Mouse (Mus musculus) testis, adult 2 months (tissue): ENCODE measurements around the gene Sec24c. TPM values are rescaled to one million over a fixed set of nuclear protein-coding genes. Genes with fewer than 3 reads are reported as not detected.
"Not testable (repeated sequence)": the region's sequence is repeated elsewhere in the genome, so short reads cannot be mapped to it uniquely, and the experiment has no call there.

Experiments
- H3K27ac ChIP-seq: fragments of 200-500 bp; 2 replicates; pipeline ENCODE4 v1.5.1; 2012; ENCODE audit warnings: low read depth, low read length; ENCODE audit not compliant: control insufficient read depth, insufficient read depth
- H3K27me3 ChIP-seq: fragments of 200-500 bp; 2 replicates; pipeline ENCODE4 v1.6.1; 2012; ENCODE audit warnings: mild to moderate bottlenecking, low read length, moderate library complexity; ENCODE audit not compliant: control insufficient read depth, insufficient read depth
- H3K36me3 ChIP-seq: fragments of 200-500 bp; 2 replicates; pipeline ENCODE4 v1.6.1; 2012; ENCODE audit warnings: mild to moderate bottlenecking, low read length; ENCODE audit not compliant: control insufficient read depth, insufficient read depth
- H3K4me1 ChIP-seq: fragments of 200-500 bp; 2 replicates; pipeline ENCODE4 v1.6.1; 2012; ENCODE audit warnings: low read length; ENCODE audit not compliant: control insufficient read depth, insufficient read depth
- H3K4me3 ChIP-seq: fragments of 200-500 bp; 2 replicates; pipeline ENCODE4 v1.5.1; 2012; ENCODE audit warnings: low read depth, mild to moderate bottlenecking, low read length, moderate library complexity, mixed read lengths; ENCODE audit not compliant: control insufficient read depth
- CTCF ChIP-seq: fragments of 200-500 bp; IDR thresholded peaks from 2 replicates; pipeline ENCODE4 v1.5.1; 2012; ENCODE audit warnings: low read depth, mild to moderate bottlenecking, inconsistent platforms, low read length, moderate library complexity; ENCODE audit not compliant: control insufficient read depth, insufficient read depth, insufficient replicate concordance
- POLR2A ChIP-seq: fragments of 200-500 bp; IDR thresholded peaks from 2 replicates; pipeline ENCODE4 v1.6.1; 2012; ENCODE audit warnings: low read depth, mild to moderate bottlenecking, inconsistent platforms, low read length, moderate library complexity; ENCODE audit not compliant: control insufficient read depth
- polyA plus RNA-seq: library from polyadenylated mRNA; depleted of rRNA; stranded (reverse); fragments of >200 nt; gene quantifications from 2 replicates; pipeline ENCODE4 v1.2.3, GENCODE M21; 2012

Gene Sec24c
- polyA plus RNA-seq, 1 experiment: 80.7 TPM

- peak overlapping the region; percentile 80 for H3K27ac ChIP-seq
- TF ChIP-seq CTCF: no peak
- no peaks in the 10 kb centered on the region; the same call in 1 of the 2 replicates for H3K4me1 ChIP-seq
- no peaks in the 10 kb centered on the region for H3K27me3 ChIP-seq
- no peaks in the 10 kb centered on the region for H3K36me3 ChIP-seq
- H3K4me3 ChIP-seq: peak overlapping the region; percentile 91
Observed at GRCm38 (mm10) chr14:20702096-20702740, 28.1 kb downstream of the Sec24c start.

GRCm38 (mm10) chr14:20702741-20703381 is 28.8 kb downstream of the Sec24c start, which contains the start of gene Chchd1:
Gene Chchd1, plus strand, starts transcription at chr14:20703006.
- no peaks in the 10 kb centered on the region; the same call in 1 of the 2 replicates for H3K4me1 ChIP-seq

GRCm38 (mm10) chr14:20703461-20703860 is 29.4 kb downstream of the Sec24c start:
- H3K36me3 ChIP-seq, H3K4me1 ChIP-seq, H3K27me3 ChIP-seq: not testable (repeated sequence)
- H3K4me3 ChIP-seq: peak overlapping the region; percentile 91
- peak overlapping the region; percentile 75; the same call in 1 of the 2 replicates for H3K27ac ChIP-seq

More at GRCm38 (mm10) chr14:20702741-20703381, 28.8 kb downstream of the Sec24c start, which contains the start of gene Chchd1:
- Histone ChIP-seq H3K27me3 (no peaks in the 10 kb centered on the region), H3K27ac (peak within 1 kb of the TSS; percentile 80), H3K36me3 (no peaks in the 10 kb centered on the region), H3K4me3 (peak within 1 kb of the TSS; percentile 91)
- peak; percentile 96 for TF ChIP-seq POLR2A
- no peak for TF ChIP-seq CTCF

GRCm38 (mm10) chr14:20707201-20708190 is 33.4 kb downstream of the Sec24c start, which contains the start of gene Zswim8:
Gene Zswim8, plus strand, starts transcription at chr14:20707552.
- peak within 1 kb of the TSS; percentile 94 for H3K4me3 ChIP-seq
- peak within 1 kb of the TSS; percentile 93 for H3K27ac ChIP-seq
- peak; percentile 69 for TF ChIP-seq POLR2A
- peak; percentile 11; the same call in 1 of the 2 replicates for TF ChIP-seq CTCF
- H3K36me3 ChIP-seq: no peaks in the 10 kb centered on the region; the same call in none of the 2 replicates
- H3K27me3 ChIP-seq: no peaks in the 10 kb centered on the region
- H3K4me1 ChIP-seq: peaks cover 3% of the 10 kb centered on the region

GRCm38 (mm10) chr14:20708239-20708638 is 34.1 kb downstream of the Sec24c start:
- Histone ChIP-seq H3K4me1 (peaks cover 3% of the 10 kb centered on the region), H3K36me3 (no peaks in the 10 kb centered on the region; the same call in none of the 2 replicates), H3K27ac (peak overlapping the region; percentile 93), H3K4me3 (peak overlapping the region; percentile 94), H3K27me3 (no peaks in the 10 kb centered on the region)
- TF ChIP-seq POLR2A (no peak), CTCF (no peak)

GRCm38 (mm10) chr14:20713832-20714231 is 39.7 kb downstream of the Sec24c start:
- no peak for TF ChIP-seq POLR2A
- no peak for TF ChIP-seq CTCF
- Histone ChIP-seq H3K27me3 (no peaks in the 10 kb centered on the region), H3K4me3 (no peak overlapping the region), H3K27ac (no peak overlapping the region), H3K36me3 (peaks cover 12% of the 10 kb centered on the region), H3K4me1 (peaks cover 2% of the 10 kb centered on the region)

GRCm38 (mm10) chr14:20718443-20718842 is 44.3 kb downstream of the Sec24c start:
- no peak overlapping the region for H3K27ac ChIP-seq
- no peaks in the 10 kb centered on the region for H3K27me3 ChIP-seq
- H3K4me3 ChIP-seq: no peak overlapping the region
- no peaks in the 10 kb centered on the region for H3K4me1 ChIP-seq
- no peak for TF ChIP-seq POLR2A
- no peak for TF ChIP-seq CTCF
- peaks cover 12% of the 10 kb centered on the region for H3K36me3 ChIP-seq
